Mouse (Mus musculus) intestine, embryonic 16.5 days (tissue): ENCODE data around the gene Asic2. TPM values are rescaled to one million over a fixed set of nuclear protein-coding genes. Genes with fewer than 3 reads are reported as not detected.
A peak's percentile ranks its signal among the peaks of the same experiment; 100 is the strongest.

Experiments used
- ATAC-seq: fragments of 200-750 bp; cut with Nextera tagmentation; 2 replicates; pipeline ENCODE4 v1.8.0; 2017; ENCODE audit warnings: moderate TSS enrichment, moderate library complexity
- H3K27ac ChIP-seq: fragments of 300-500 bp; sonication (generic); 2 replicates; pipeline ENCODE4 v1.5.1; 2014; ENCODE audit warnings: mild to moderate bottlenecking, low read length
- H3K27me3 ChIP-seq: fragments of 300-500 bp; sonication (generic); replicated peaks from 2 replicates; pipeline ENCODE4 v1.6.1; 2014; ENCODE audit warnings: low read length, control low read depth, mixed read lengths; ENCODE audit not compliant: control insufficient read depth, insufficient read depth
- H3K36me3 ChIP-seq: fragments of 300-500 bp; sonication (generic); 2 replicates; pipeline ENCODE4 v1.6.1; 2014; ENCODE audit warnings: low read length, control low read depth; ENCODE audit not compliant: control insufficient read depth, insufficient read depth
- H3K4me1 ChIP-seq: fragments of 300-500 bp; sonication (generic); 2 replicates; pipeline ENCODE4 v1.6.1; 2014; ENCODE audit warnings: low read length, control low read depth, mixed read lengths; ENCODE audit not compliant: control insufficient read depth, insufficient read depth
- H3K4me2 ChIP-seq: fragments of 300-500 bp; sonication (generic); 2 replicates; pipeline ENCODE4 v1.6.1; 2014; ENCODE audit warnings: low read depth, low read length, control low read depth
- H3K4me3 ChIP-seq: fragments of 300-500 bp; sonication (generic); 2 replicates; pipeline ENCODE4 v1.5.1; 2014; ENCODE audit warnings: mild to moderate bottlenecking, low read length
- H3K9ac ChIP-seq: fragments of 300-500 bp; sonication (generic); 2 replicates; pipeline ENCODE4 v1.6.1; 2014; ENCODE audit warnings: low read depth, low read length
- H3K9me3 ChIP-seq: fragments of 300-500 bp; sonication (generic); 2 replicates; pipeline ENCODE4 v1.6.1; 2016; ENCODE audit warnings: low read length, control low read depth; ENCODE audit not compliant: control insufficient read depth
- WGBS: fragments of 180-500 bp; shearing (Covaris S2); extraction: QIAGEN DNeasy Blood & Tissue Kit; methylation state at CpG from one replicate; pipeline ENCODE4 v1.1.7; 2014; 5-methylcytosine and 5-hydroxymethylcytosine counted together
- polyA plus RNA-seq: library from polyadenylated mRNA; unstranded; fragments of >200 nt; fragmentation: Nextera tagmentation; extraction: Ambion mirVana; gene quantifications from 2 replicates; pipeline ENCODE4 v1.2.1, GENCODE M21; 2015

Gene Asic2
- polyA plus RNA-seq, 1 experiment from 2014 or later, result 0.15 TPM

DNA sequence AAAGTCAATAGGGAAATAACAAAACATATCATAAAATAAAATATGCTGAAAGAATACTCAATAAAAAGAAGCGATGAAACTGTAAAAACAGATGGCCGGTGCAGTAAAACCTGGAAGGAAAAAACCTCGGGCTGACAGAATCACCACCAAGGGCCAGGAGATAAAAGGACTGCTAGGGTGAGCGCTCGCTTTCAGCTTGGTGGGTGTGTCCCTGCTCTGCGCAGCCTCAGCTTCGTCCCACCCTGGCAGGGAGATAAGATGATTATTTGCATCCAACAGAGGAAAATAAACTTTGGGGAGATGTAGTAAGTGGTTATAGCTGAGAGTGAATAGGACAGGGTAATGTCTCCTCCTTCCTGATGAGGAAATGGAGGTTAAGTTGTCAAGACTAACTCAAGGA is 1113.3 kb downstream of the Asic2 start:
- H3K4me1 ChIP-seq, result peaks cover 14% of the 10 kb centered on the region
- peak; percentile 65 for ATAC-seq
- H3K4me2 ChIP-seq, result 0 out of 2 replicates have a peak overlapping the region, but pooled peaks have one; percentile 2
- H3K27ac ChIP-seq, result no peak overlapping the region
- 47% methylated on average over 7 of the region's 7 CpGs for WGBS
- no peaks in the 10 kb centered on the region for H3K36me3 ChIP-seq
- no peaks in the 10 kb centered on the region for H3K27me3 ChIP-seq
- H3K9me3 ChIP-seq, result no peaks in the 10 kb centered on the region
- no peak overlapping the region for H3K9ac ChIP-seq
- no peak overlapping the region for H3K4me3 ChIP-seq

DNA sequence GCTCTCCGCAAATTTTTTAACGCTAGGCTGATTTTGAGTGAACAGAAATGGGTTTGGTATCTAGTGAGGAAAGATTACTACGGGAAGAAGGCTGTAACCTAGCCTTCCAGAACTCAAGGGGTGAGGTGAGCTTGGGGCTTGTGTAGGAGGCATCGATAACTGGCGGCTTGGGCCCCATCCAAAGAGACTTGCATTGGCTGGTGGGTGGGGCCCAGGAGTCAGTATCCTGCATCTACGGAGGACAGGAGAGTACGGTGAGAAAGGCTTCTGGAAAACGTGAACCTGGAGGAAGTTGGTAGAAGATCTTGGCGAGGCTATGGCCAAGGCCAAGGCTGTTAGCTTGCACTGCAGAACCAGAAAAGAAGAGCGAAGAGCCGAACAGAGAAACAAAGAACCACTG is 1113.8 kb downstream of the Asic2 start:
- WGBS, result 83% methylated on average over 11 of the region's 11 CpGs
- 0 out of 2 replicates have a peak overlapping the region, but pooled peaks have one; percentile 2 for H3K4me2 ChIP-seq
- H3K36me3 ChIP-seq, result no peaks in the 10 kb centered on the region
- no peaks in the 10 kb centered on the region for H3K9me3 ChIP-seq
- H3K27ac ChIP-seq, result no peak overlapping the region
- no peak overlapping the region for H3K9ac ChIP-seq
- ATAC-seq, result no peak
- peaks cover 14% of the 10 kb centered on the region for H3K4me1 ChIP-seq
- H3K4me3 ChIP-seq, result no peak overlapping the region
- H3K27me3 ChIP-seq, result no peaks in the 10 kb centered on the region

DNA sequence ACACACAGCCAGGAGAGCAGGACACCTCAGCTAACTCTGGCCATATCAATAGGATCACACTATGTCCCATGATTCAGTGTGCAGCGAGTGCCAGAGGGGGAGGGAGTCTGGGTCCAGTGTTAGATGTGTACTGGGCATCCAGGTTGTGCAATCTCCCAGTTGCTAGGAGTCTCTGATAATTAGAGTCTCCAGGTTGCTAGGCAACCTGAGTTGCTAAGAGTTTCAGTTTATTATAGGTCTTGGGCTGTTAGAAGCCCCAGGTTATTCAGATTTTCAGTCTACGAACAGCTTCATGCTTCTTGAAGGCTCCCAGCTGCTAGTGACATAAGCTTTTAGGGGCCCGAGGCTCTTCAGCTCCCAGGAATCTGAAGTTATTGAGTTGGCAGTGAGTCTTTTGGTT is 1115.2 kb downstream of the Asic2 start:
- Histone ChIP-seq H3K27me3 (no peaks in the 10 kb centered on the region), H3K4me3 (no peak overlapping the region), H3K36me3 (no peaks in the 10 kb centered on the region), H3K9me3 (no peaks in the 10 kb centered on the region), H3K9ac (no peak overlapping the region), H3K27ac (no peak overlapping the region), H3K4me2 (no peak overlapping the region), H3K4me1 (peaks cover 10% of the 10 kb centered on the region)
- 30% methylated on average over 3 of the region's 3 CpGs for WGBS
- peak; percentile 69 for ATAC-seq

DNA sequence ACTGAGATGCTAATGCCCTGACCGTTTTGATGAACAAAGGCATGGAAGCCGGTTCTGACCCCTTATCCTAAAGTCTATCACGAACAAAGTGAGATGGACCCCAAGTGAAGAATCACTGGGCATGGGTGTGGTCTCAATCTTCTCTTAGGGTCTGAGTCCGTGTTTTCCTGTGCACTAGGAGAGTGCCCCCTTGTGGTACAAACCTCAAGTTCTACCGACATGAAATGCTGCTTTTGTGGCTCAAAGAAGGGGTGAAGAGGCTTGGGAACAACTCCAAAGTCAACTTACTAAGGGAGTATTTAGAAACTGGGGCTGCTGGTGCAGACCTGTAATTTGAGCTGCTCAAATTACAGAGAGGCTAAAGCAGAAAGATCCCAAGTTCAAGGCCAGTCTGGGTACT is 1116.4 kb downstream of the Asic2 start:
- no peak overlapping the region for H3K27ac ChIP-seq
- H3K4me3 ChIP-seq, result no peak overlapping the region
- ATAC-seq, result no peak
- 49% methylated on average over 5 of the region's 5 CpGs for WGBS
- H3K9me3 ChIP-seq, result no peaks in the 10 kb centered on the region
- no peaks in the 10 kb centered on the region for H3K27me3 ChIP-seq
- H3K4me2 ChIP-seq, result no peak overlapping the region
- no peaks in the 10 kb centered on the region for H3K36me3 ChIP-seq
- peaks cover 8% of the 10 kb centered on the region; the same call in 1 of the 2 replicates for H3K4me1 ChIP-seq
- no peak overlapping the region for H3K9ac ChIP-seq

DNA sequence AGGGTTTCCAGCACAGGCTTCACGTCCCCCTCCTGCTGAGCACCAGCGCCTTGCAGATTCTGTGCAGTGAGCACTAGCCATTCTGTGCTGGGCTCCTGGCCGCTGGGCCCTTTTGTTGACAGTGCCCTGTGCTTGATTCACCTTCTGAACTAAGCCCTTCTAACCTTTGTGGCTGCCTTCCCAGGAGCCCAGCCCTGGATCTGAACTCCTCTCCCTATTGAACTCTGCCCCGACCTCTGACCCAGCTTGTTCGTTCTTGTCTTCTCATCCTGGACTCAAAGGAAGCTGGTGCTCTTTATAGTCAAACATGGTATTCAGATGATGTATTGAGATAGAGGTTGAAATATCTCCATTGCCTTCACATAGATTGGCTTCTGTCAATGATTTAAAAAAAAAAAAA is 1120.1 kb downstream of the Asic2 start:
- Histone ChIP-seq H3K36me3 (no peaks in the 10 kb centered on the region), H3K4me3 (no peak overlapping the region), H3K9ac (no peak overlapping the region), H3K9me3 (no peaks in the 10 kb centered on the region), H3K27me3 (no peaks in the 10 kb centered on the region), H3K4me2 (no peak overlapping the region), H3K4me1 (no peaks in the 10 kb centered on the region), H3K27ac (no peak overlapping the region)
- WGBS, result 48% methylated on average over 5 of the region's 5 CpGs
- ATAC-seq, result no peak

DNA sequence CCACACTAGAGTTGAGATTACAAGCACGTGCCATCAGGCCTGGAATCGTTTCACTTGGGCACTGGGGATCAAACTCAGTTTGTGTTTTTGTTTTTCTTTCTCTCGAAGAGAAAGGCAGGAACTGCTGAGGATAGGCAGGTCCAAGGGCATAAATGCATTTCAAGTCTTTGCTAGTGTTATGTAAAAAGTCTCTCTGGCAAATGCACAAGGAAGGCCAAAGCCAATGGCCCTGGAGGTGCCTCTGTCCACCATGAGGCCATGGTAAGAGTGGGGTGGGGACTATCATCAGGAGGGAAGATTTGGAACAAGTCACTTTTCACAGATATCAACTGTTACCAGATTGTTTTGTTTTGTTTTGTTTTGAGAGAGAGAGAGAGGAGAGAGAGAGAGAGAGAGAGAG is 1122.1 kb downstream of the Asic2 start:
- no peak for ATAC-seq
- H3K4me3 ChIP-seq, result no peak overlapping the region
- H3K36me3 ChIP-seq, result no peaks in the 10 kb centered on the region
- no peaks in the 10 kb centered on the region for H3K4me1 ChIP-seq
- H3K9me3 ChIP-seq, result no peaks in the 10 kb centered on the region
- H3K27me3 ChIP-seq, result no peaks in the 10 kb centered on the region
- no peak overlapping the region for H3K27ac ChIP-seq
- H3K4me2 ChIP-seq, result no peak overlapping the region
- no peak overlapping the region for H3K9ac ChIP-seq
- WGBS, result 38% methylated on average over 3 of the region's 3 CpGs

DNA sequence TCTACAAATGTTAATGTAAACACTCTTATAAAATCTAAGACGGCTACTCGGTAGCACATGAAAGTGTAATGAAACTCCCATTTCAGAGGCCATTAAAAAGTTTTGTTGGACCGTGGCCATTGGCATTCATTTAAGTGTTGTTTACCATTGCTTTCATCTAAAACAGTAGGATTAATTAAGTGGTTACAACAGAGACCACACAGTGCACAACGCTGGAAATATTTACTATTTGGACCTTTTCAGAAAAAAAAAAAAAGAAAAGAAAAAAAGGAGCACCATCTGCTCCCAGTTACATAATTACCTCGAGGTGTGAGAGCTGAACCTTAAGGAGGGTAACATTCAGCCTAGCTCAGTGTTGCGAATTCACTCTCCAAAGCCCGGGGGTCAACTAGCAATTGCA is 1122.8 kb downstream of the Asic2 start:
- WGBS, result 48% methylated on average over 7 of the region's 7 CpGs
- Histone ChIP-seq H3K9me3 (no peaks in the 10 kb centered on the region), H3K27me3 (no peaks in the 10 kb centered on the region), H3K4me1 (no peaks in the 10 kb centered on the region), H3K4me3 (no peak overlapping the region), H3K4me2 (no peak overlapping the region), H3K9ac (no peak overlapping the region), H3K27ac (no peak overlapping the region), H3K36me3 (no peaks in the 10 kb centered on the region)
- no peak for ATAC-seq

DNA sequence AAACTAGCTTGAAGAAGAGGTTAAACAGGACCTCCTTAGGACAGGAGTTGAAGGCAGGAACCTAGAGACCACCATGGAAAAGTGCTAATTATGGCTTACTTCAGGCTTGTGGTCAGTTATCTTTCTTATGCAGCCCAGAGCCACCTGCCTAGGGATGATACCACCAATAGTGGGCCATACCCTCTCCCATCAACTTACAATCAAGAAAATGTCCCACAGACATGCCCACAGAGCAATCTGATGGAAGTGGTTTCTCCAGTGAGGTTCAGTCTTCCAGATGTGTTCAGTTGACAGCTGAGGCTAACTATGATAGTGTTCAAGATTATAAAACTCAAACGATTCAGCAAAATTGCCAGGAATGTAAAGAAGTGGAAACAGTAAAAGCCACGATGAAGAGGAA is 1124.8 kb downstream of the Asic2 start:
- no peak overlapping the region for H3K4me2 ChIP-seq
- no peaks in the 10 kb centered on the region for H3K36me3 ChIP-seq
- H3K4me3 ChIP-seq, result no peak overlapping the region
- H3K27me3 ChIP-seq, result no peaks in the 10 kb centered on the region
- H3K4me1 ChIP-seq, result no peaks in the 10 kb centered on the region
- ATAC-seq, result no peak
- 73% methylated on average over 2 of the region's 2 CpGs for WGBS
- no peaks in the 10 kb centered on the region for H3K9me3 ChIP-seq
- no peak overlapping the region for H3K9ac ChIP-seq
- no peak overlapping the region for H3K27ac ChIP-seq

DNA sequence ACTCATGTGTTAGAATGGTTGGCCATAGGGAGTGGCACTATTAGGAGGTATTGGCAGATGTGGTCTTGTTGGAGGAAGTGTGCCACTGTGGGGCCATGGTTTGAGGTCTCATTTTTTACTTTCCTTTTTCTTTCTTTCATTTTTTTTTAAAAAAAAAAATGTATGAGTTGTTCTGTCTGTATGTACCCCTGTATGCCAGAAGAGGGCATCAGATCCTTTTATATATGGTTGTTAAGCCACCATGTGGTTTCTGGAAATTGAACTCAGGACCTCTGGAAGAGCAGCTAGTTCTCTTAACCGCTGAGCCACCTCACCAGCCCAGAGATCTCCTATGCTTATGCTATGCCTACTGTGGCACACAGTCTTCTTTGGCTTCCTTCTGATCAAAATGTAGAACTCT is 1129.5 kb downstream of the Asic2 start:
- Histone ChIP-seq H3K27ac (no peak overlapping the region), H3K4me2 (no peak overlapping the region), H3K4me1 (no peaks in the 10 kb centered on the region), H3K9me3 (no peaks in the 10 kb centered on the region), H3K4me3 (no peak overlapping the region), H3K36me3 (no peaks in the 10 kb centered on the region), H3K9ac (no peak overlapping the region), H3K27me3 (no peaks in the 10 kb centered on the region)
- WGBS, result 70% methylated on average over 1 of the region's 1 CpGs
- ATAC-seq, result no peak

DNA sequence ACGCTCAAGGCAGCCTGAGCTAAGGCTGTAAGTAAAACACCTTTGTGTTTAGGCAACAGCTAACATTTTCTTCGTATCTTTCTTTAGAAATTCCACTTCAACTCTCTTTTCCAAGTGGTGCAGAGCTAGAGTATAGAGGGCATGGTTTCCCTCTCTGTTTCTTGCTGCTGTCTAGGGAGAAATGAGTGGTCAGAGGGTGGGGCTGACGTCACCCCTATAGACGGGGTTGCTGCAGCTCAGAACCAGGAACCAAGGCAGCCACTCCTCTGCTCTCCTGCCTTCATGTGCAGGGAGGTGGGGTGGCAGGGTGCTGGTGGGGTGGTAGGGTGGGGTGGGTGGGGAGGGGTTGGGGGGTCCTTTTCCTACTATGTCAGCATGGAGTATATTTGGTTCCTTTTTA is 1132.4 kb downstream of the Asic2 start:
- H3K4me2 ChIP-seq, result no peak overlapping the region
- peak; percentile 40; the same call in 1 of the 2 replicates for ATAC-seq
- H3K4me1 ChIP-seq, result no peaks in the 10 kb centered on the region
- WGBS, result 61% methylated on average over 4 of the region's 4 CpGs
- no peaks in the 10 kb centered on the region for H3K36me3 ChIP-seq
- no peak overlapping the region for H3K27ac ChIP-seq
- no peaks in the 10 kb centered on the region for H3K9me3 ChIP-seq
- H3K9ac ChIP-seq, result no peak overlapping the region
- H3K27me3 ChIP-seq, result no peaks in the 10 kb centered on the region
- no peak overlapping the region for H3K4me3 ChIP-seq
